Mouse (Mus musculus): ENCODE data around the gene Arhgap33. TPM values are rescaled to one million over a fixed set of nuclear protein-coding genes. Genes with fewer than 3 reads are reported as not detected.

Arhgap33 gene
- polyA plus RNA-seq, 1 experiment from 2014 or later = 5.6 TPM

DNA sequence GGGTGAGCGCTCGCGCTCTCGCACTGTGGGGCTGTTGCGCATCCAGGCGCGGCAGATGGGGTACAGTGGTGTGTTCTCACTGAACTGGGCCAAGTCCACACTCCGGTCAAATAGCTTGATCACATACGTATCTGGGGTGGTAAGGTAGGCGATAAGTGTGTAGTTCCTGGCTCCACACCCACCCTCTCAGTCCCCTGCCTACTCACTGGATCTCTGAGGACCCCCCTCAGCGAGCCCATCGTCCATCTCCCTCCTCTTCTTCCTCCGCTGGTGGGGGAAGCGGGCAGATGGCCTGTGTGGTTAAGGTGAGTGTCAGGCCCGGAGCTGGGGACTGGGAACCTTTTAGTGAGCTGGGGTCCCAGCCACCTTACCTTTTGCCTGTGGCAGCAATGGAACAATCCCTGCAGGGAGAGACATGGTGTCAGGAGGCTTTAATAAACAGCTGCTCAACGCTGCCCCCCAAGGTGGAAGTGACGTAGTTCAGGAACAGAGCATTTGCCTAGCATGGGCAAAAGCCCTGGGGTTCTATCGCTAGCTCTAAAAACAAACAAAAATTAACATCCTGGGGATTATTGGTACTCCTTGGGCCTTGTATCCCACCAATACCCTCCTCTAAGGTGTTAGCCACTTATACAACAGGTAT is 22.2 kb upstream of the Arhgap33 start:
- no peak for ATAC-seq (ENCODE audit: insufficient read depth, low FRiP score)
- H3K4me2 ChIP-seq (ENCODE audit: low read depth, low read length) = 0 out of 2 replicates have a peak overlapping the region, but pooled peaks have one; percentile 97
- H3K36me3 ChIP-seq (ENCODE audit: control insufficient read depth, insufficient read depth, low read length) = peaks cover 8% of the 10 kb centered on the region; the same call in 1 of the 2 replicates
- H3K27me3 ChIP-seq (ENCODE audit: control insufficient read depth, insufficient read depth, low read length) = no peaks in the 10 kb centered on the region
- WGBS = 93% methylated on average over 18 of the region's 18 CpGs
- no peak overlapping the region for H3K4me3 ChIP-seq (replicated peaks; ENCODE audit: low read length)
- H3K27ac ChIP-seq (ENCODE audit: low read length) = no peak overlapping the region
- no peaks in the 10 kb centered on the region for H3K9me3 ChIP-seq (replicated peaks; ENCODE audit: control insufficient read depth, low read length)
- H3K4me1 ChIP-seq (ENCODE audit: control insufficient read depth, insufficient read depth, low read length) = peaks cover 24% of the 10 kb centered on the region
- H3K9ac ChIP-seq (ENCODE audit: low read length) = no peak overlapping the region

DNA sequence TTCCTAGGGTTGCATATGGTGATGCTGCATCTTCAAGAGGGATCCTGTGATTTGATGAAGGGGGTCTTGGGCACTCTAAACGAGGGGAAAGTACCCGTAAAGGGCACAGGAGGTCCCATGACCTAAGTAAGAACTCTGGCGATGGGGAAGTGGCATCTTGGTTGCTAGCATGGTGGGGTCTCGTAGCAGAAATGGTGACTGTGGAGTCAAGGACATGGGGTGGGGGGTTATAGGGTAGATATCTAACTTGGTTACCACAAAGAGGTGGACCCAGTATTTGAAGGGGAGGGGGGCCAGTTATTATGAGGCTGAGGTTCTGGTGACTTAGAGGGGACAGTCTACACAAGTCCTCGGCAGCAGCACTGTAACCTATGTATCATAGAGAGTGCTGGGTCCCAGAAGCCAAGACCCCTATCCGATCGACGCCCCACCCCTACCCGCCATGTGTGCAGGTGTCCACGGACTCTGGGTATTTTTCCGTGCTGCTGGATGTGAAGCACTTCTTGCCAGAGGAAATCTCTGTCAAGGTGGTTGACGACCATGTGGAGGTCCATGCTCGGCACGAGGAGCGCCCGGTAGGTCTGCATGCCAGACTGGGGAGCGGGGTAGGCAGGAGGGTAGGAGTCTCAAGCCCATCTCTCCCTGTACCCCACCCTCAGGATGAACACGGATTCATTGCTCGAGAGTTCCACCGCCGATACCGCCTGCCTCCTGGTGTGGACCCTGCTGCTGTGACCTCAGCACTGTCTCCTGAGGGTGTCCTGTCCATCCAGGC is 19.1 kb upstream of the Arhgap33 start:
- Histone ChIP-seq H3K27me3 (ENCODE audit: control insufficient read depth, insufficient read depth, low read length) (no peaks in the 10 kb centered on the region), H3K4me2 (ENCODE audit: low read depth, low read length) (peak overlapping the region; percentile 94), H3K4me3 (replicated peaks; ENCODE audit: low read length) (peak overlapping the region; percentile 78), H3K36me3 (ENCODE audit: control insufficient read depth, insufficient read depth, low read length) (peaks cover 8% of the 10 kb centered on the region; the same call in 1 of the 2 replicates), H3K9me3 (replicated peaks; ENCODE audit: control insufficient read depth, low read length) (no peaks in the 10 kb centered on the region), H3K27ac (ENCODE audit: low read length) (peak overlapping the region; percentile 99; the same call in 1 of the 2 replicates), H3K4me1 (ENCODE audit: control insufficient read depth, insufficient read depth, low read length) (peaks cover 23% of the 10 kb centered on the region), H3K9ac (ENCODE audit: low read length) (peak overlapping the region; percentile 84)
- ATAC-seq (ENCODE audit: insufficient read depth, low FRiP score) = no peak
- 82% methylated on average over 22 of the region's 22 CpGs for WGBS

DNA sequence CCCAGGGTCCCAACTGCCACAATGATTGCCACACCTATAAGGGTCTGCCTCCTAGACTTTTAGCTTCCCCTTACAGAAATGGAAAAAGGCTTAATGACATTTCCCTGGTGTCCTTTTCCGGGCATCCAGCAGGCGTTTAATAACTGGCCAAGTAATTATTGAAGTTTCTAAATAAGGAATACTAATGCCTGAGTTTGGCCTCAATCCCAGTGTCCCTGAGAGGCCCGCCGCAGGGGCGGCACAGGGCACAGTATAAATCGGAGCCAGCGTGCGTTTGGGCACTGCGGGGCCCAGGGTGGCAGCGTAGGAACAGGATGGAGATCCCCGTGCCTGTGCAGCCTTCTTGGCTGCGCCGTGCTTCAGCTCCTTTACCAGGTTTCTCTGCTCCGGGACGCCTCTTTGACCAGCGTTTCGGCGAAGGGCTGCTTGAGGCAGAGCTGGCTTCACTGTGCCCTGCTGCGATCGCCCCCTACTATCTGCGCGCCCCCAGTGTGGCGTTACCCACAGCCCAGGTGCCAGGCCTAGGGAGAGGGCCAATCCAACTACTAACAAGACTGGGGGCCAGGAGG is 18.2 kb upstream of the Arhgap33 start:
- H3K9ac ChIP-seq (ENCODE audit: low read length) = peak overlapping the region; percentile 84
- peaks cover 8% of the 10 kb centered on the region; the same call in 1 of the 2 replicates for H3K36me3 ChIP-seq (ENCODE audit: control insufficient read depth, insufficient read depth, low read length)
- H3K27ac ChIP-seq (ENCODE audit: low read length) = peak overlapping the region; percentile 99
- ATAC-seq (ENCODE audit: insufficient read depth, low FRiP score) = 0 out of 2 replicates have a peak, but pooled peaks have one; percentile 12
- no peaks in the 10 kb centered on the region for H3K9me3 ChIP-seq (replicated peaks; ENCODE audit: control insufficient read depth, low read length)
- 3% methylated on average over 23 of the region's 23 CpGs for WGBS
- H3K27me3 ChIP-seq (ENCODE audit: control insufficient read depth, insufficient read depth, low read length) = no peaks in the 10 kb centered on the region
- H3K4me1 ChIP-seq (ENCODE audit: control insufficient read depth, insufficient read depth, low read length) = peaks cover 14% of the 10 kb centered on the region
- peak overlapping the region; percentile 94 for H3K4me2 ChIP-seq (ENCODE audit: low read depth, low read length)
- peak overlapping the region; percentile 78 for H3K4me3 ChIP-seq (replicated peaks; ENCODE audit: low read length)

DNA sequence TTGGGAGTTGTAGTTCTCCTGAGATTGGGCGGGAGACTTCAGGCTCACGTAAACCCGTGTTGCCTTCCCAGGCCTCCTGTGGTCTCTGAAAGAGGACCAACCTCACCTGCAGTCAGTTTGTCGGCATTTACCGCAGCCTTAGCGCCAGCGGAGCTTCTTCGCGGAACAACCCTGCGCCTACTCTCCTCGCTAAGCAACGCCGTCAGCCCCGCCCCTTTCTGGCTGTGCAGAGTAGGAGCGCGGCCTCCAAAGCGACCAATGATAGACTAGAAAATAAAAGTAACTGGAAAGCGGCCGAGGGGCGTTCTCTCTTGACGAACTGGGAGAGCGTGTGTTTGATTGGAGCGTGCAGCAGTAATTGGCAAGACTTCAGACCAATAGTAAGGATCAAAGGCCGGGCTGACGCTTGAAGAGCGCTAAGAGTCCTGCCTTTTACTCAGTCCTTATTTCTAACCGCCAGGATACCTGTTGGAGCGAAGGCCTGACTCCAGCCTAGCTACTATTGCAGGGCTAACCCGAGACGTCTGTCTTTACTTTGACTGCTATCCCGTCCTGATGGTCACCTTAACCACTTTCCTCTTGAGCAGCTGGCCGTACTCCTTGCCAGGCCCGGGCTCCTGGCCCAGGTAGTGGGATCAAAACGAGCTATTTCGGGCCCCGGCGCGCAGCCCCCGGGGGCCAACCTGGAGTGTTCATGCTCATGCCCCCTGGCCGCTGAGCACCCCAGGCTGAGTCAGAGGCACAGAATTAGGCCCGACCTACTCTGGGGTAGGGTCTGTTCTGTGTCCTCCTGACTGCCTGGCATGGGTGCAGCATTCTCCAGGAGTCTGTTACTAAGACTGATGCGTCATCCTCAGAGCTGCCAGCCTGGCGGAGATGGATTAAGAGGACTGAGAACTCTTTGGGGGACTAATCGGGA is 17.5 kb upstream of the Arhgap33 start, which contains the start of the genes Hspb6 and Proser3:
Gene Hspb6, plus strand, starts transcription at position 77 of the 919 bp plus-strand sequence.
Gene Proser3, minus strand, starts transcription at position 198 of the 919 bp plus-strand sequence.
- H3K27ac ChIP-seq (ENCODE audit: low read length) = peak within 1 kb of the TSS; percentile 99
- peak within 1 kb of the TSS; percentile 94 for H3K4me2 ChIP-seq (ENCODE audit: low read depth, low read length)
- H3K36me3 ChIP-seq (ENCODE audit: control insufficient read depth, insufficient read depth, low read length) = peaks cover 8% of the 10 kb centered on the region; the same call in 1 of the 2 replicates
- H3K4me1 ChIP-seq (ENCODE audit: control insufficient read depth, insufficient read depth, low read length) = peaks cover 12% of the 10 kb centered on the region
- peak; percentile 95 for ATAC-seq (ENCODE audit: insufficient read depth, low FRiP score)
- WGBS = under 1% methylated on average over 44 of the region's 44 CpGs
- H3K4me3 ChIP-seq (replicated peaks; ENCODE audit: low read length) = peak within 1 kb of the TSS; percentile 78
- H3K9me3 ChIP-seq (replicated peaks; ENCODE audit: control insufficient read depth, low read length) = no peaks in the 10 kb centered on the region
- H3K9ac ChIP-seq (ENCODE audit: low read length) = peak within 1 kb of the TSS; percentile 85
- no peaks in the 10 kb centered on the region for H3K27me3 ChIP-seq (ENCODE audit: control insufficient read depth, insufficient read depth, low read length)

DNA sequence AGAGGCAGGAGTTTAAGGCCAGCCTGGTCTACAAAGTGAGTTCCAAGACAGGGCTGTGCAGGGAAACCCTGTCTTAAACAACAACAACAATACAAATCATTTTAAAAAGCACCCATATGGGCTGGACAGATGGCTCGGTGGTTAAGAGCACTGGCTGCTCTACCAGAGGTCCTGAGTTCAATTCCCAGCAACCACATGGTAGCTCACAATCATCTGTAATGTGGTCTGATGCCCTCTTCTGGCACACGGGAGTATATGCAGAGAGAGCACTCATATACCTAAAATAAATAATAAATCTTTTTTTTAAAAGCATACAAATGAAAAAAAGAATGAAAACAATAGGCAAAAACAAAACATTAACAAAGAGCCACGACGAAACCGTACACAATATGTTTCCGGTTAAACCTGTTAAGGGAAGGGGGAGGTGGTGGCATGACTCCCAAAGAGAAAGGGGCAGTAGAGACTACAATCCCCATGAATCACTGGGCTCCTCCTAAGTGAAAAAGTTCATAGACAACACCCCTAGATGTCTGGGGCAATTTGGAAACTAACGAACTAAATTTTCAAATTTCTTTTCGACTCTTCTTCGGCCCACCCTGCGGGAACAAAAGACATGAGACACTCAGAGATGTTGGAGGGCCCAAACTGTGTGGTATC is 16.7 kb upstream of the Arhgap33 start:
- peak overlapping the region; percentile 49 for H3K4me2 ChIP-seq (ENCODE audit: low read depth, low read length)
- ATAC-seq (ENCODE audit: insufficient read depth, low FRiP score) = peak; percentile 58
- no peaks in the 10 kb centered on the region for H3K27me3 ChIP-seq (ENCODE audit: control insufficient read depth, insufficient read depth, low read length)
- H3K27ac ChIP-seq (ENCODE audit: low read length) = peak overlapping the region; percentile 99
- WGBS = 3% methylated on average over 10 of the region's 10 CpGs
- H3K9me3 ChIP-seq (replicated peaks; ENCODE audit: control insufficient read depth, low read length) = no peaks in the 10 kb centered on the region
- peak overlapping the region; percentile 85 for H3K9ac ChIP-seq (ENCODE audit: low read length)
- peaks cover 8% of the 10 kb centered on the region; the same call in 1 of the 2 replicates for H3K36me3 ChIP-seq (ENCODE audit: control insufficient read depth, insufficient read depth, low read length)
- H3K4me3 ChIP-seq (replicated peaks; ENCODE audit: low read length) = peak overlapping the region; percentile 78
- H3K4me1 ChIP-seq (ENCODE audit: control insufficient read depth, insufficient read depth, low read length) = peaks cover 12% of the 10 kb centered on the region

DNA sequence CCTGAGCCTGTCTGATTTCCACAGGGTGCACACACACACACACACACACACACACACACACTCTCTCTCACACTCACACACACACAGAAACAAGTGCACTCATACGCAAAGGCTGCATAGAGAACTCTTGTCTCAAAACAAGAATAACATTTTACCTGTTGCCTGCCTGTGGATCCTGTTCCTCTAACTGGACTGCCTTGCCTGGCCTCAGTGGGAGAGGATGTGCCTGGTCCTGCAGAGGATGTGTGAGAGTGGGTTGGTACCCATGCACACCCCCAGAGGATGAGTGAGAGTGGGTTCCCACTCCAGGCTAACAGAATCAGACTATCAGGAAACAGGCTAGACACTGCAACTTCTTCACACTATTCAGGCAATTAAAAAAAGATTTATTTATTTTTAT is 15.7 kb upstream of the Arhgap33 start:
- no peak overlapping the region for H3K4me2 ChIP-seq (ENCODE audit: low read depth, low read length)
- 100% methylated on average over 1 of the region's 1 CpGs for WGBS
- H3K36me3 ChIP-seq (ENCODE audit: control insufficient read depth, insufficient read depth, low read length) = peaks cover 5% of the 10 kb centered on the region; the same call in 1 of the 2 replicates
- no peak for ATAC-seq (ENCODE audit: insufficient read depth, low FRiP score)
- H3K9ac ChIP-seq (ENCODE audit: low read length) = no peak overlapping the region
- H3K27ac ChIP-seq (ENCODE audit: low read length) = no peak overlapping the region
- peaks cover 12% of the 10 kb centered on the region for H3K4me1 ChIP-seq (ENCODE audit: control insufficient read depth, insufficient read depth, low read length)
- no peaks in the 10 kb centered on the region for H3K27me3 ChIP-seq (ENCODE audit: control insufficient read depth, insufficient read depth, low read length)
- H3K9me3 ChIP-seq (replicated peaks; ENCODE audit: control insufficient read depth, low read length) = no peaks in the 10 kb centered on the region
- H3K4me3 ChIP-seq (replicated peaks; ENCODE audit: low read length) = no peak overlapping the region

DNA sequence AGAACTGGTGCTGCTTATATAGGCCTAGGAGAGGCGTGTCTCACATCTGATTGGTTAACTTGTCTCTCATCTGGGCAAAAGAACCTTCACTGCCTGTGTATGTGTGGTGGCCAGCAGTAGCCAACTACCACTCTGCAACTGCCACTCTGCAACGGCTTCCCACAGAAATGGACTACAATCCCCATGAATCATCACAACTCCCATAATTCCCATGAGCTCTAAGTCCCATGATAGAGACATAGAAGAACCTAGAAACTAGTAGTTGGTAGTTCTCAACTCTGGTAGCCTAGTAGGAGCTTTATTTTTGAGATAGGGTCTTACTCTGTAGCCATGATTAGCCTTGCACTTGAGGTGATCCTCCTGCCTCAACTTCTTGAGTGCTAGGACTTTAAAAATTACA is 15.0 kb upstream of the Arhgap33 start:
- WGBS = 91% methylated on average over 2 of the region's 2 CpGs
- peaks cover 12% of the 10 kb centered on the region for H3K4me1 ChIP-seq (ENCODE audit: control insufficient read depth, insufficient read depth, low read length)
- H3K4me3 ChIP-seq (replicated peaks; ENCODE audit: low read length) = no peak overlapping the region
- H3K27me3 ChIP-seq (ENCODE audit: control insufficient read depth, insufficient read depth, low read length) = no peaks in the 10 kb centered on the region
- no peak overlapping the region for H3K4me2 ChIP-seq (ENCODE audit: low read depth, low read length)
- H3K36me3 ChIP-seq (ENCODE audit: control insufficient read depth, insufficient read depth, low read length) = no peaks in the 10 kb centered on the region
- no peaks in the 10 kb centered on the region for H3K9me3 ChIP-seq (replicated peaks; ENCODE audit: control insufficient read depth, low read length)
- no peak overlapping the region for H3K9ac ChIP-seq (ENCODE audit: low read length)
- H3K27ac ChIP-seq (ENCODE audit: low read length) = no peak overlapping the region
- no peak for ATAC-seq (ENCODE audit: insufficient read depth, low FRiP score)

DNA sequence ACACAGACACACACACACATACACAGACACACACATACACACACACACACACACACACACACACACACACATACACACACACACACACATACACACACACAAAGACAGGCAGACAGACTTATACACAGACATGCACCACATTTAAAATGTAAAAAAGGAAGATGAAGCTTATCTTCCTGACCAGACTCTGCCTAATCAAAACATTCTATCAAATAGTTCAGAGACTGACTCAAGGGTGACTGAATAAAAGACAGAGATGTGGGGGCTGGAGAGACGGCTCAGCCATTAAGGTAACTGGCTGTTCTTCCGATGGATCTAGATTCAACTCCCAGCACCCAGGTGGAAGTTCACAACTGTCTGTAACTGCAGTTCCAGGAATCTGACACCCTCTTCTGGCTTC is 9.5 kb upstream of the Arhgap33 start:
- Histone ChIP-seq H3K9ac (ENCODE audit: low read length) (no peak overlapping the region), H3K36me3 (ENCODE audit: control insufficient read depth, insufficient read depth, low read length) (no peaks in the 10 kb centered on the region), H3K9me3 (replicated peaks; ENCODE audit: control insufficient read depth, low read length) (no peaks in the 10 kb centered on the region), H3K4me1 (ENCODE audit: control insufficient read depth, insufficient read depth, low read length) (no peaks in the 10 kb centered on the region), H3K27ac (ENCODE audit: low read length) (no peak overlapping the region), H3K4me2 (ENCODE audit: low read depth, low read length) (no peak overlapping the region), H3K4me3 (replicated peaks; ENCODE audit: low read length) (no peak overlapping the region), H3K27me3 (ENCODE audit: control insufficient read depth, insufficient read depth, low read length) (no peaks in the 10 kb centered on the region)
- WGBS = 94% methylated on average over 2 of the region's 2 CpGs
- no peak for ATAC-seq (ENCODE audit: insufficient read depth, low FRiP score)

Data from stomach, embryonic 16.5 days (tissue).